Mouse (Mus musculus): ENCODE measurements around the gene Cdk4. TPM values are rescaled to one million over a fixed set of nuclear protein-coding genes. Genes with fewer than 3 reads are reported as not detected.

The Cdk4 gene
- polyA plus RNA-seq, 1 experiment: 141 TPM

DNA sequence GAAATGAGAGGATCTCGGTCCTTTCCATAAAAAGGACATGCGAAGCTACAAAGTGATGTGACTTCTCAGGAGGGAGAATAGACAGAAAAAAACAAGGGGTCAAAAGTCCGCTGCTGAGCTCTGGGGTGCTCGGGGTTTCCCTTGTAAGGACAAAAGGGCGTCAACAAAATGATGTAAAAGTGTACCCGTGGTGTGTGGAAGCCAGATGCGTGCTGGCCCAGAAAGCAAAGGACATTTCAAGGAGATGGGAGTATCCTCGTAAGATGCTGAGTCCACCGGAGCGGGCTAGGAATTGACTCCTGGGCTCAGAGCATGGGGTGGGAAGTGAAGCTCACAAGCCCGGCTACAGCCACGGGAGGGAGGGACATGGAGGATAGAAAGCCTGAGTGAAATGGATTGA is 25.7 kb upstream of the Cdk4 start:
- H3K4me3 ChIP-seq (replicated peaks; ENCODE audit: insufficient read depth, low read depth, low read length): no peak overlapping the region
- H3K27ac ChIP-seq (ENCODE audit: insufficient read depth, low read length): no peak overlapping the region
- H3K4me1 ChIP-seq (ENCODE audit: control insufficient read depth, insufficient read depth, low read length): no peaks in the 10 kb centered on the region
- DNase-seq: no peak
- no peaks in the 10 kb centered on the region for H3K27me3 ChIP-seq (ENCODE audit: control insufficient read depth, insufficient read depth, low read length)
- WGBS: 73% methylated on average over 12 of the region's 12 CpGs
- no peak for TF ChIP-seq POLR2A (IDR thresholded peaks at IDR 0.05; ENCODE audit: borderline replicate concordance, insufficient read depth, low read length)
- no peak for TF ChIP-seq CTCF (IDR thresholded peaks at IDR 0.05; ENCODE audit: borderline replicate concordance, insufficient read depth, low read depth, low read length)

DNA sequence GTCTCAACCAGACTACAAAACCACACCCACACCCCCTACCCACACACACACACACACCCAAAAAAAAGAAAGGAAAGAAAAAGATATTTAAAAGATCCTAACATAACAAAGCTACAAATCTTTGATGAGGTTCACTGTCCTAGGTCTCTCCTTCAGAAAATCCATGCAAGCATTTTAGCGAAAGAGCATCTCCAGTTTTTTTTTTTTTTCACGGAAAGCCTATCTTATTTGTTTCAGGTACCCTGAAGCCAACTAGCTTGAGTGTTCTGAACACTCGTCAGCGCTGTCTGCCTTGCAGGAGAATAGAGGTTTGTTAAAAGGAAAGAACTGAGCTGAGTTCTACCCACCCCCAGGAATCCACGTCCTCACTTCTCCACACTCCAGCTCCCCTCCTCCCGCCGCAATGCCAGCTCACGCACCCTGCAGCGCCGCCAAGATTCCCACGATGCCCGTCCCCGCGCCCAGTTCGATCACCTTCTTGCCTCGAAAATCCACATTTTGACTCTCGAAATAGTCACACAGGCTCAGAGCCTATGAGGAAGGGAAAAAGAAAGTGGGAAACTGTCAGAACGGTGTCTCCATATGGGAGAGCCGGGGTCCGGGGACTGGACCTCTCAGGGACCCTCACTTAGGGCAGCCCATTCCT is 22.6 kb upstream of the Cdk4 start:
- no peak overlapping the region for H3K27ac ChIP-seq (ENCODE audit: insufficient read depth, low read length)
- under 1% methylated on average over 20 of the region's 20 CpGs for WGBS
- peak in 1 of 2 experiments; percentile 47 for DNase-seq

DNA sequence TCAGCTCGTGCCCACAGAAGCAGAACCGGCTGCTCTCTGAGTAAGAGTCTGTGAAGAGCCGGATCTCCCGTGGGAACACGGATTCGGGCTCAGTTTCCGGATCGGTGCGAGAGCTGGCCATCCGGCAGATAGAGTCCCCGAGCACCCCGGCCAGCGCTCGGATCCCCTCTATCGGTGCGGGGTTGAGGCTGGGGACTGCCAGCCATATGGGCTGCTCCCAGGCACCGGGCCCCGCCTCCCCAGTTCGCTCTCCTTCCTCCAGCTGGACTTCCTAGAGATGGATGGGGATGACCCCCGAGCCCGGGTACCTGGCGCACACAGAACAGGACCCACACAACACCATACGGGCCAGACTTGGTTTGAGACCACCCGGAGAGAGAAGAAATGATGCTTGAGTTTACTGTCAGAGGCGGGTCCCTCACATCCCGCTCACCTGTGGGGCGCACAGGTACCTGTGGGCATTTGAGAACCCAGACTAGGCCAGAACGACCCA is 22.0 kb upstream of the Cdk4 start, which contains the start of the genes Mettl1 and Eef1akmt3:
Mettl1 (plus strand) TSS at position 141 of the 493 bp plus-strand sequence.
Eef1akmt3 (minus strand) TSS at position 240 of the 493 bp plus-strand sequence.
- Histone ChIP-seq H3K4me1 (ENCODE audit: control insufficient read depth, insufficient read depth, low read length) (no peaks in the 10 kb centered on the region), H3K27me3 (ENCODE audit: control insufficient read depth, insufficient read depth, low read length) (no peaks in the 10 kb centered on the region), H3K4me3 (replicated peaks; ENCODE audit: insufficient read depth, low read depth, low read length) (peak within 1 kb of the TSS; percentile 70), H3K27ac (ENCODE audit: insufficient read depth, low read length) (no peak within 1 kb of the TSS)
- TF ChIP-seq CTCF (IDR thresholded peaks at IDR 0.05; ENCODE audit: borderline replicate concordance, insufficient read depth, low read depth, low read length) (no peak), POLR2A (IDR thresholded peaks at IDR 0.05; ENCODE audit: borderline replicate concordance, insufficient read depth, low read length) (no peak)
- peak in 1 of 2 experiments; percentile 58 for DNase-seq
- WGBS: under 1% methylated on average over 28 of the region's 28 CpGs

More for the DNA sequence above, 22.6 kb upstream of the Cdk4 start:
- Histone ChIP-seq H3K4me3 (replicated peaks; ENCODE audit: insufficient read depth, low read depth, low read length) (peak overlapping the region; percentile 70), H3K27me3 (ENCODE audit: control insufficient read depth, insufficient read depth, low read length) (no peaks in the 10 kb centered on the region), H3K4me1 (ENCODE audit: control insufficient read depth, insufficient read depth, low read length) (no peaks in the 10 kb centered on the region)
- TF ChIP-seq POLR2A (IDR thresholded peaks at IDR 0.05; ENCODE audit: borderline replicate concordance, insufficient read depth, low read length) (no peak), CTCF (IDR thresholded peaks at IDR 0.05; ENCODE audit: borderline replicate concordance, insufficient read depth, low read depth, low read length) (no peak)

DNA sequence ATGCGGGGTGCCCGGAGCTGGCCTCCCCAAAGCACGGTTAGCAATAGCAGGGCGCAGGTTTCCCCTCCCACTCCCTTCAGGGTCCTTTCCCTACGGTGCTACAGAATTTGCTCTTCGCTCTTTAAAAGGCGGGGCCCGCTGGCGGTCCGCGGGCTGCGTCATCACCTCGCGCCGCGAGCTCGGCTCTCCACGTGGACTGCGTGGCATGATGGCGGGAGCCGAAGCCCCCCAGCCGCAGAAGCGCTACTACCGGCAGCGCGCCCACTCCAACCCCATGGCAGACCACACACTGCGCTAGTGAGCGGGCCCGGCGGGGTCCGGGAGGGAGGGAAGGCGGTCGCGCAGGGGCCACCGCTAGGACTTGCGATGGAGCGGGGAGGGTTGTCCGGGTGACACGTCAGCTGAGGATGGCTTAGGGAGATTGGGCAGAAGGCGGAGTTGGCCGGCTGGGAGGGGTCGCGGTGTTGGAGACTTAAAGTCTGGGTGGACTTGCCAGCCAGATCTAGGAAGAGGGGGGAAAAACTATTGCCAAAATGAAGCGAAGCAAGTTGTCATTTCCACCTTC is 21.5 kb upstream of the Cdk4 start:
- Histone ChIP-seq H3K27ac (ENCODE audit: insufficient read depth, low read length) (no peak overlapping the region), H3K4me3 (replicated peaks; ENCODE audit: insufficient read depth, low read depth, low read length) (peak overlapping the region; percentile 70), H3K27me3 (ENCODE audit: control insufficient read depth, insufficient read depth, low read length) (no peaks in the 10 kb centered on the region), H3K4me1 (ENCODE audit: control insufficient read depth, insufficient read depth, low read length) (no peaks in the 10 kb centered on the region)
- TF ChIP-seq CTCF (IDR thresholded peaks at IDR 0.05; ENCODE audit: borderline replicate concordance, insufficient read depth, low read depth, low read length) (no peak), POLR2A (IDR thresholded peaks at IDR 0.05; ENCODE audit: borderline replicate concordance, insufficient read depth, low read length) (no peak)
- peak; percentile 85 to 93 for DNase-seq
- under 1% methylated on average over 44 of the region's 44 CpGs for WGBS

DNA sequence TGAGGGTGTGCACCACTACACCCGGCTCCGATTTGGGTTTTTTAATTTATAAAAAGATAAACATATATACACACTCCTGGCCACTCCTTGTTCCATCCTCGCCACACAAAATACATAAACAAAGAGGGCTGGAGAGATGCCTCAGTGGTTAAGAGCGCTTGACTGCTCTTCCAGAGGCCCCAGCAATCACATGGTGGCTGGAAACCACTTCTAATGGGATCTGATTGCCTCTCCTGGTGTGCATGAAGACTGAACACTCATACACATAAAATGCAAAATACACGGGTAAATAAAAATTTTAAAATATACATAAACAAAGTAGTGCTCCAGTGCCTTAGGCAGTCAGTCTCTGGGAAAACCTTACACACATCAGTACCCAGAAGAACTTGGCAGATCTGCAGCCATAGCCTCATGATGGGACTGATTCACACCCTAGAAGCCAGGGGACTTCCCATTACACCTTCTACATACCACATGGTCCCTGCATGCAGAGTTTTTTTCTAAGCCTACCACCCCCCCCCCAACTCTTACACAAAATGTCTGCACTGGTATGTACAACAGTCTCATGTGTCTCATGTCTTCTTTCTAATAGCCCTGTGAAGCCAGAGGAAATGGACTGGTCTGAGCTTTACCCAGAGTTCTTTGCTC is 20.7 kb upstream of the Cdk4 start:
- Histone ChIP-seq H3K27me3 (ENCODE audit: control insufficient read depth, insufficient read depth, low read length) (no peaks in the 10 kb centered on the region), H3K27ac (ENCODE audit: insufficient read depth, low read length) (no peak overlapping the region), H3K4me1 (ENCODE audit: control insufficient read depth, insufficient read depth, low read length) (no peaks in the 10 kb centered on the region), H3K4me3 (replicated peaks; ENCODE audit: insufficient read depth, low read depth, low read length) (peak overlapping the region; percentile 70)
- DNase-seq: no peak
- TF ChIP-seq POLR2A (IDR thresholded peaks at IDR 0.05; ENCODE audit: borderline replicate concordance, insufficient read depth, low read length) (no peak), CTCF (IDR thresholded peaks at IDR 0.05; ENCODE audit: borderline replicate concordance, insufficient read depth, low read depth, low read length) (no peak)
- 17% methylated on average over 5 of the region's 5 CpGs for WGBS

DNA sequence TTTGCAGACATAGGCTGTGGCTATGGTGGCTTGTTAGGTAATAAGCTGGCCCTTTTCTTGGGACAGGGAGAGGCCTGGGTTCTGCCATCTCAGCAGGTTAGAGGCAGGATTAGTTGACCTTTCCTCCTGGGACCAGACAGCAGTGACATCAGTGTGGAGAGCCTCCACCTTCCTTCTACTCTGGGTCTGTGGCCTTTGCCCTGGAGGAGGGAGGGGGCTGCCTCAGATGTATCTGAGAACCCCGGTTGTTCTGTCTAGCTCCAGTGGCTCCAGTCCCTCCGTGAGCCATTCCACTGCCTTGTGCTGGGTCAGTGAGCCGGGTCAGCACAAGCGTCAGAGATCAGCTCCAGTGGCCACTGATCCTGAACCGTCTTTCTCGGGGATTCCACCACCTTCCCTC is 20.1 kb upstream of the Cdk4 start:
- no peak overlapping the region for H3K27ac ChIP-seq (ENCODE audit: insufficient read depth, low read length)
- TF ChIP-seq POLR2A (IDR thresholded peaks at IDR 0.05; ENCODE audit: borderline replicate concordance, insufficient read depth, low read length): no peak
- no peak for TF ChIP-seq CTCF (IDR thresholded peaks at IDR 0.05; ENCODE audit: borderline replicate concordance, insufficient read depth, low read depth, low read length)
- H3K4me3 ChIP-seq (replicated peaks; ENCODE audit: insufficient read depth, low read depth, low read length): no peak overlapping the region
- 48% methylated on average over 6 of the region's 6 CpGs for WGBS
- no peak for DNase-seq
- no peaks in the 10 kb centered on the region; the same call in 1 of the 2 replicates for H3K27me3 ChIP-seq (ENCODE audit: control insufficient read depth, insufficient read depth, low read length)
- H3K4me1 ChIP-seq (ENCODE audit: control insufficient read depth, insufficient read depth, low read length): no peaks in the 10 kb centered on the region

DNA sequence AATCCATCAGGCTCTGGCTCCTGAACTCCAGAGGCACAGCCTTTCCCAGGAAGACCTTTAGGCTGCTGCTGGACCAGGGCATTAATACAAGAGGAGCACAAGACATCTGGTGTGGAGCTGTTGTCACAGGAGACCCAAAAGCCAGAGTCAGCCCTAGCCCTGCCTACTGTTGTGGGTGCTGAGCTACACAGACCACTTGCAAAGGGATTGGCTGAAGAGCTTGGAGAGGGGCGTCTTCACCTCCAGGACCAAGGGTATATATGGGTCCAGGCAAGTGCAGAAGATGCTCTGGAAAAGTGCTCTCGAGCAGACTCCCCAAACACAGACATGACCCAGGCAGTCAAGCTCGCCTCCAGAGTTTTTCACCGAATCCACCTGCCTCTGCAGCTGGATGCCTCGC is 15.4 kb upstream of the Cdk4 start, which contains the start of gene Cyp27b1:
Cyp27b1 (plus strand) TSS at position 297 of the 400 bp plus-strand sequence.
- 31% methylated on average over 5 of the region's 5 CpGs for WGBS
- no peak within 1 kb of the TSS for H3K27ac ChIP-seq (ENCODE audit: insufficient read depth, low read length)
- DNase-seq: no peak
- H3K4me3 ChIP-seq (replicated peaks; ENCODE audit: insufficient read depth, low read depth, low read length): peak within 1 kb of the TSS; percentile 32
- TF ChIP-seq POLR2A (IDR thresholded peaks at IDR 0.05; ENCODE audit: borderline replicate concordance, insufficient read depth, low read length): no peak
- no peak for TF ChIP-seq CTCF (IDR thresholded peaks at IDR 0.05; ENCODE audit: borderline replicate concordance, insufficient read depth, low read depth, low read length)
- no peaks in the 10 kb centered on the region for H3K4me1 ChIP-seq (ENCODE audit: control insufficient read depth, insufficient read depth, low read length)
- H3K27me3 ChIP-seq (ENCODE audit: control insufficient read depth, insufficient read depth, low read length): peaks cover 2% of the 10 kb centered on the region; the same call in 1 of the 2 replicates

Data from cerebellum, adult 2 months (tissue).